Mouse (Mus musculus): ENCODE measurements at regions not wholly inside any gene's neighbourhood (a gene's known extent, or its start where the extent isn't known, plus 50 kb on each side); places are given as distances from the start of the nearest gene placed in this dataset.

GRCm38 (mm10) chr4:125930764-125931163 is 93.6 kb upstream of the Csf3r start:
- Histone ChIP-seq H3K4me3 (ENCODE audit: low read depth, low read length) (no peak overlapping the region), H3K27me3 (ENCODE audit: control insufficient read depth, insufficient read depth, low read length) (no peaks in the 10 kb centered on the region), H3K36me3 (ENCODE audit: control insufficient read depth, insufficient read depth, low read length) (no peaks in the 10 kb centered on the region), H3K27ac (ENCODE audit: insufficient read depth, low read depth, low read length) (no peak overlapping the region), H3K4me1 (ENCODE audit: control insufficient read depth, insufficient read depth, insufficient read length, low read length) (no peaks in the 10 kb centered on the region)
- 48% methylated on average over 10 of the region's 10 CpGs for WGBS
- TF ChIP-seq POLR2A (IDR thresholded peaks at IDR 0.05; ENCODE audit: low read depth, low read length) (no peak), CTCF (IDR thresholded peaks at IDR 0.05; ENCODE audit: extremely low read depth, insufficient read length, insufficient replicate concordance, low read depth, low read length) (no peak)

- H3K27me3 ChIP-seq (ENCODE audit: control insufficient read depth, insufficient read depth, low read length), result no peaks in the 10 kb centered on the region
- no peak overlapping the region for H3K27ac ChIP-seq (ENCODE audit: insufficient read depth, low read depth, low read length)
- TF ChIP-seq POLR2A (IDR thresholded peaks at IDR 0.05; ENCODE audit: low read depth, low read length), result no peak
- no peaks in the 10 kb centered on the region for H3K36me3 ChIP-seq (ENCODE audit: control insufficient read depth, insufficient read depth, low read length)
- no peak overlapping the region for H3K4me3 ChIP-seq (ENCODE audit: low read depth, low read length)
- no peaks in the 10 kb centered on the region for H3K4me1 ChIP-seq (ENCODE audit: control insufficient read depth, insufficient read depth, insufficient read length, low read length)
- 19% methylated on average over 6 of the region's 6 CpGs for WGBS
These were observed 93.0 kb upstream of the Csf3r start for GRCm38 (mm10) chr4:125931321-125931720.

- TF ChIP-seq POLR2A (IDR thresholded peaks at IDR 0.05; ENCODE audit: low read depth, low read length) (no peak), CTCF (IDR thresholded peaks at IDR 0.05; ENCODE audit: extremely low read depth, insufficient read length, insufficient replicate concordance, low read depth, low read length) (no peak)
- H3K27me3 ChIP-seq (ENCODE audit: control insufficient read depth, insufficient read depth, low read length), result no peaks in the 10 kb centered on the region
- no peaks in the 10 kb centered on the region for H3K36me3 ChIP-seq (ENCODE audit: control insufficient read depth, insufficient read depth, low read length)
- H3K4me3 ChIP-seq (ENCODE audit: low read depth, low read length), result no peak overlapping the region
- no peaks in the 10 kb centered on the region for H3K4me1 ChIP-seq (ENCODE audit: control insufficient read depth, insufficient read depth, insufficient read length, low read length)
- no peak overlapping the region for H3K27ac ChIP-seq (ENCODE audit: insufficient read depth, low read depth, low read length)
- 79% methylated on average over 22 of the region's 22 CpGs for WGBS
These were observed 92.2 kb upstream of the Csf3r start for GRCm38 (mm10) chr4:125932036-125932756.

- TF ChIP-seq POLR2A (IDR thresholded peaks at IDR 0.05; ENCODE audit: low read depth, low read length) (no peak), CTCF (IDR thresholded peaks at IDR 0.05; ENCODE audit: extremely low read depth, insufficient read length, insufficient replicate concordance, low read depth, low read length) (no peak)
- Histone ChIP-seq H3K4me1 (ENCODE audit: control insufficient read depth, insufficient read depth, insufficient read length, low read length) (no peaks in the 10 kb centered on the region), H3K36me3 (ENCODE audit: control insufficient read depth, insufficient read depth, low read length) (no peaks in the 10 kb centered on the region), H3K4me3 (ENCODE audit: low read depth, low read length) (no peak overlapping the region), H3K27ac (ENCODE audit: insufficient read depth, low read depth, low read length) (no peak overlapping the region), H3K27me3 (ENCODE audit: control insufficient read depth, insufficient read depth, low read length) (no peaks in the 10 kb centered on the region)
- 71% methylated on average over 7 of the region's 7 CpGs for WGBS
These were observed 88.0 kb upstream of the Csf3r start for GRCm38 (mm10) chr4:125936357-125936756.

- Histone ChIP-seq H3K4me1 (ENCODE audit: control insufficient read depth, insufficient read depth, insufficient read length, low read length) (no peaks in the 10 kb centered on the region), H3K27me3 (ENCODE audit: control insufficient read depth, insufficient read depth, low read length) (no peaks in the 10 kb centered on the region), H3K4me3 (ENCODE audit: low read depth, low read length) (no peak overlapping the region), H3K27ac (ENCODE audit: insufficient read depth, low read depth, low read length) (no peak overlapping the region), H3K36me3 (ENCODE audit: control insufficient read depth, insufficient read depth, low read length) (no peaks in the 10 kb centered on the region)
- WGBS, result 44% methylated on average over 6 of the region's 6 CpGs
- no peak for TF ChIP-seq CTCF (IDR thresholded peaks at IDR 0.05; ENCODE audit: extremely low read depth, insufficient read length, insufficient replicate concordance, low read depth, low read length)
- TF ChIP-seq POLR2A (IDR thresholded peaks at IDR 0.05; ENCODE audit: low read depth, low read length), result no peak
These were observed 86.2 kb upstream of the Csf3r start for GRCm38 (mm10) chr4:125938186-125938585.

- H3K27ac ChIP-seq (ENCODE audit: insufficient read depth, low read depth, low read length), result no peak overlapping the region
- H3K36me3 ChIP-seq (ENCODE audit: control insufficient read depth, insufficient read depth, low read length), result no peaks in the 10 kb centered on the region
- TF ChIP-seq POLR2A (IDR thresholded peaks at IDR 0.05; ENCODE audit: low read depth, low read length) (no peak), CTCF (IDR thresholded peaks at IDR 0.05; ENCODE audit: extremely low read depth, insufficient read length, insufficient replicate concordance, low read depth, low read length) (no peak)
- H3K4me3 ChIP-seq (ENCODE audit: low read depth, low read length), result no peak overlapping the region
- no peaks in the 10 kb centered on the region for H3K4me1 ChIP-seq (ENCODE audit: control insufficient read depth, insufficient read depth, insufficient read length, low read length)
- WGBS, result 34% methylated on average over 5 of the region's 5 CpGs
- H3K27me3 ChIP-seq (ENCODE audit: control insufficient read depth, insufficient read depth, low read length), result no peaks in the 10 kb centered on the region
These were observed 83.1 kb upstream of the Csf3r start for GRCm38 (mm10) chr4:125941266-125941665.

GRCm38 (mm10) chr4:125941916-125942315 is 82.4 kb upstream of the Csf3r start:
- TF ChIP-seq POLR2A (IDR thresholded peaks at IDR 0.05; ENCODE audit: low read depth, low read length) (no peak), CTCF (IDR thresholded peaks at IDR 0.05; ENCODE audit: extremely low read depth, insufficient read length, insufficient replicate concordance, low read depth, low read length) (0 out of 2 replicates have a peak, but pooled peaks have one; percentile 10)

More at GRCm38 (mm10) chr4:125941916-125942315, 82.4 kb upstream of the Csf3r start:
- Histone ChIP-seq H3K4me3 (ENCODE audit: low read depth, low read length) (no peak overlapping the region), H3K4me1 (ENCODE audit: control insufficient read depth, insufficient read depth, insufficient read length, low read length) (no peaks in the 10 kb centered on the region), H3K36me3 (ENCODE audit: control insufficient read depth, insufficient read depth, low read length) (no peaks in the 10 kb centered on the region), H3K27me3 (ENCODE audit: control insufficient read depth, insufficient read depth, low read length) (no peaks in the 10 kb centered on the region), H3K27ac (ENCODE audit: insufficient read depth, low read depth, low read length) (no peak overlapping the region)
- 56% methylated on average over 3 of the region's 3 CpGs for WGBS

All from small intestine, adult 2 months (tissue).